Mouse (Mus musculus) myocyte (in vitro differentiated cells): ENCODE results near the gene Frrs1l.

Experiments
- POLR2A ChIP-seq: IDR thresholded peaks from one replicate; pipeline ENCODE4 v1.6.1; 2011; ENCODE audit warnings: low read depth, mild to moderate bottlenecking, control low read depth, moderate library complexity; ENCODE audit not compliant: insufficient read length
- POLR2AphosphoS2 ChIP-seq: IDR thresholded peaks from one replicate; pipeline ENCODE4 v1.6.1; 2011; ENCODE audit warnings: low read depth, control low read depth; ENCODE audit not compliant: insufficient read length
- REST ChIP-seq: IDR thresholded peaks from one replicate; pipeline ENCODE4 v1.6.1; 2011; ENCODE audit warnings: mild to moderate bottlenecking, control low read depth, moderate library complexity; ENCODE audit not compliant: insufficient read depth, insufficient read length
- TCF12 ChIP-seq: IDR thresholded peaks from one replicate; pipeline ENCODE4 v1.6.1; 2011; ENCODE audit warnings: mild to moderate bottlenecking, control low read depth; ENCODE audit not compliant: poor library complexity, insufficient read depth, severe bottlenecking
- USF1 ChIP-seq: IDR thresholded peaks from one replicate; pipeline ENCODE4 v1.6.1; 2011; ENCODE audit warnings: low read depth, mild to moderate bottlenecking, control low read depth, moderate library complexity

- TF ChIP-seq TCF12 (no peak), POLR2A (no peak), USF1 (no peak), REST (no peak), POLR2AphosphoS2 (no peak)
Measured at GRCm38 (mm10) chr4:56991951-56992350, 1.8 kb upstream of the Frrs1l start.
